Mouse (Mus musculus) skeletal muscle tissue, adult 2 months (tissue): Measurements from ENCODE around the gene Prkaa1.
A peak's percentile ranks its signal among the peaks of the same experiment; 100 is the strongest.

Source experiments
- DNase-seq: peaks from one replicate; pipeline ENCODE4 v3.0.0-alpha.2; 2012; ENCODE audit warnings: low read depth, low spot score

The Prkaa1 gene

DNA sequence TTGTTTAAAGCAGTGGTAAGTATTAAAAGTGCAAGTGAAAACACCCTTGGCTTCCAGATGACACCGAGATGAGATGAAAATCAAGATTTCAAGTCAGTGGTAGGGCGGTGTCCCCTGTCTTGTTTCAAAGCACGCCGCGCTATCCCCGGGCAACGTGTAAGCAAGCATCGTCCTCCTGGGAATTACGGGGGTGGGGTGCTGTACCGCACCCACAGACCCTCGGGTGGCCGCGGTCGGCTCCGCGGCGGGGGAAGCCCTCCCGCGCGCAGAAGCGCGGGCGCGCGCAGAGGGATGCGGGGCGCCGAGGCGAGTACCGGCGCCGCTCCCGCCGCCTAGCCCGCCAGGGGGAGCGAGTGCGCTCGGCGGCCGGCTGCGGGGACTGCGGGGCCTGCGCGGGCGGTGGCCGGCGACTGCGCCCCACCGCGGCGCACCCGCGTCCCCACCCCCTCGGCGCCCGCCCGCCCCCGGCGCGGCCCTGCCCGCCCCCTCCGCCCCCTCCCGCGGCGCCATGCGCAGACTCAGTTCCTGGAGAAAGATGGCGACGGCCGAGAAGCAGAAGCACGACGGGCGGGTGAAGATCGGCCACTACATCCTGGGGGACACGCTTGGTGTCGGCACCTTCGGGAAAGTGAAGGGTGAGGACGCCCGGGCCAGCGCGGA lies at the start of gene Prkaa1:
Gene Prkaa1, plus strand, starts transcription at position 501 of the 660 bp plus-strand sequence.
- DNase-seq, result peak; percentile 51

DNA sequence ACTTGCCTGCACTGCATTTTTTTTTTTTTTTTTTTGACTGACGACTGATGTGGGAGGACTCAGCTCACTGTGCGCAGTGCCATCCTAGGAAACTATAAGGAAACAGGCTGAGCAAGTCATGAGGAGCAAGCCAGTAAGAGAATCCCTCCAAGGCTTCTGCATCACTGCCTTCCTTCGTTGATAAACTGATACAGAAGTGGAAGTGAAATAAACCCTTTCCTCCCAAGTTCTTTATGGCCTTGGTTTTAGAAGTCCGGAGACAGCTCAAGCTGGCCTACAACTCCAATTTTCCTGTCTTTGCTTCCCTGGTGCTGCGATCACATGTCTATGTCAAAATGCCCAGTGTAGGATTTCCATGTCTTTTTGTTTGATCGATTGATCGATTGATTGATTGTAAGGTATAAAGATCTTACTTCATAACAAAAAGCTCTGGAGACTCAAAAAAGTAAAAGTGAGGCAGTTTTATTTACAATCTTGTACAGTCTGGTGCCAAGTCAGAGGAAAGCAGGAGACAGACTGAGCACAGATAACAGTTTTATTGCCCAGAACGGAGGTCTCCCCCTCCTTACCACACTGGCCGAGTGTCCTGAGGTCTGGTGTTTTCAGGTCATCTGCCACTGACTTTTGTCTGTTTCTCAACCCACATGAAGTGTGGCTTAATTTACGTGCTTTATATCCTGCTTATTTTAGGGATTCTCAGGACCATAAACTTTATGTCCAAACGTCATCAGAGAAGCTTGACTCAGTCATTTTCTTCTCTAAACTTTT lies 47.9 kb upstream of the Prkaa1 start:
- DNase-seq, result no peak

DNA sequence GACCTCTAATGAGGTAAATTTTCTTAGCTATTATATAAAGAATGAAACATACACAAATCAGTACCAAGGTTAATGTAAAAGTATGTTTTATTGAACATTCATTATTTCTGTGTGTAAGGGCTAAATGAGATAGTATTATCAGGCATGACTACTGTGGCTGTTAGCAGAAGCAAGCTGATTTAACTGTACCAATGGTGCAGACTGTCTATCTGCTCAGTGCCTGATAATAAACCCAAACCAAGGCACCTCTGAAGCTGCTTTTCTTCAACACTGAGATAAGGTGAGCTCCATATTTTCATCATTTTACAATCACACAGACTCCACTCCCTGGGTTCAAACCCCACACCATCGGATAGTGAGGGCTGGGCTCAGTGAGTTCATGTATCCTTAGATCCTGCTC lies 46.3 kb upstream of the Prkaa1 start:
- DNase-seq, result no peak

DNA sequence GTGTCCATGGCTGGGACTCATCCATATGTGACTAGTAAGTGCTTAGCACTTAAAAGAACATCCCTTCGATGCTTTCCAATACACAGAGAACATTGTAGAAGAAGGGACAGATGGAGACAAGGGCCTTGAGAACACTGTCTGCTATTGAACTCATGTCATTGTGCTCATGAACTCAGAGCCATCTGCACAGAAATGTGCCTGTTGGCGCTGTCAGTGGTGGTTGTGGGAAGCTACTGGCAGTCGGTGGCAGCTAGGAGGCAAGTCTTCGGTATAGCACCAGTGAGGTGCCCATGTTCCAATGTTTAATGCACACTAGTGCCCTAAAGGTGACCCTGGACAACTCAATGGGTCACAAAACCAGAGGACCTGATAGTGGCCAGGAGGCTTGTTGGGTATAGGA lies 41.3 kb upstream of the Prkaa1 start:
- DNase-seq, result no peak

DNA sequence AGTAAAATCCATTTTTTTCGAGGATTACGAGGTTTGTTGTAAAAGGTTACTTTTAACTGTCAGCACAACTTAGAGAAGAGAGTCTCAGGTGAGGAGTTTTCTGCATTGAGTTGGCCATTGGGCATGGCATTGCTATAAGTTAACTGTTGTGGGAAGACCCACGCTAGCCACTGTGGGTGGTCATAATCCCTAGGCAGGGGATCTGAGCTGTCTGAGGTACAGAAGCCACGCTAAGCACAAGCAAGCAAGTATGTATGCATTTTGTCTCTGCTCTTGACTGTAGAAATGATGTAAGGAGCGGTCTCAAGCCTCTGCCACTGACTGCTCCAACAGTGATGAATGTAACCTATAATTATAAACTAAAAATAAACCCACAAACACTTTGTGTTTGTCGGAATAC lies 37.8 kb upstream of the Prkaa1 start:
- DNase-seq, result no peak

DNA sequence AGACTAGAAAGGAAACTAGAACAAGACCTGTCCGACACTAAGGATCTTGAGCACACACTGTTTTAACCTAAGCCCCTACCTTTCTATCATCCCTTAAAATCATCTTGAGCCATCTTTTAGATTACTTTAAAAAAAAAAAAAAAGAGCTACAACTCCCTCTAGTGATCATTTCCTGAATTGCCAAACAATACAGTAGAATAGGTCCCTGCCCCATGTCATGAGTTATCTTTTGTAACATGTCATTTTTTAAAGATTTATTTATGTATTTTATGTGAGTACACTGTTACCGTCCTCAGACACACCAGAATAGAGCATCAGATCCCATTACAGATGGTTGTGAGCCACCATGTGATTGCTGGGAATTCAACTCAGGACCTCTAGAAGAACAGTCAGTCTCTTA lies 37.4 kb upstream of the Prkaa1 start:
- DNase-seq, result no peak

DNA sequence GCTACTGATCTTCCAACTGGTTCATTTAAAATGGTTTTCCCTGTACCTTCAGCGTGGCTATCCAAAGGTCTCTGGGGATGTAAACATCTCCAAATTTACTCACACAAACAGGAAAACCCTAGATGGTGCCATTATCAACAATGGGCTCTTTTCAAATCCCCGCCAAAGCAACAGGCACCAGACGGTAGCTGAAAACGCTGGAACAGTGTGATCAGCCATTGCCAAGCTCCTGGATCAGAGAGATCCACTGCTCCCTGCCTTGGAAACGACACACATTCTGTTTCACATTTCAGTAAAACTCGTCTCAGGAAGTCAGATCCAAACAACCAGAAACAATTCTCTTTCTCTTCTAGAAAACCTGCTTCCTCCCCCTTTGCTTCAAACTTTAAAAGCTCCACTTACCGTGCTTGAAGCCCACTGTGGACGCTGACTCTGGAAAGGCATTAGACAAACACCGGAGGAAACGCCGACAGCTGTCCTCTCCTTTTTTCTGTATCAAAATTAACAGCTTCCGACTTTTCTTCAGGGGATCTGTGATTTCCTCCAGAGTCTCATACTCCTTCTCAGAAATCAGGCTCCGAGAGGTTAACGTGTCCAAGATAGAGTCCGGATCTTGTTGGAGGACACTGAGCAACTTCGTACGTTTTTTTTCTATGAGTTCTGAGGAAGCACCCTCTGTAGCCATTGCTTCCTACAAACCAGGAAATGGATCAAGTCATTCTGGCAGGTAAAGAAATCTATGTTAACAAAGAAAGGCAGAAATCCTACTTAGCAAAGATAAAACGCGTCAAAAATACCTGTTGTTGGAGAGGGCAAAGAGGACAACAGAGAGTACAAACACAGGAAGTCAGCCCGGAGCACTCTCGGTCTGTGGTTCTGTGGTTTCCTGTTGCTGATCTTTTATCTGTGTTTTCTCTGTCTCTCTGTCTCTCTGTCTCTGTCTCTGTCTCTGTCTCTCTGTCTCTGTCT lies 35.7 kb upstream of the Prkaa1 start, which contains the start of gene Card6:
Gene Card6, minus strand, starts transcription at position 854 of the 969 bp plus-strand sequence.
- DNase-seq, result peak; percentile 16

DNA sequence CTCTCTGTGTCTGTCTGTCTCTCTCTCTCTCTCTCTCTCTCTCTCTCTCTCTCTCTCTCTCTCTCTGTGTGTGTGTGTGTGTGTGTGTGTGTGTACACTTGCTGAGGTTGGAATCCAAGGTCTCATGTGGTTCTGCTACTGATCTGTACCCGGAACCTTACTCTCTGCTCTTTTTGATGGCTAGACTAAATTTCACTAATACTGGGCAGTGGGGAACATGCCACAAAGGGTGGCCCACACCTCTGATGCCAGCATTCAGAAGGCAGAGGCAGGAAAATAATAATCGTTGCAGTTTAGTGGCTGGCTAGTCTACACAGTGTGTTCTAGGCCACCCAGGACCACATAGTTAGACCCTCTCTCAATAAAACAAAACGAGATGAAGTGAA lies 35.0 kb upstream of the Prkaa1 start:
- no peak for DNase-seq

DNA sequence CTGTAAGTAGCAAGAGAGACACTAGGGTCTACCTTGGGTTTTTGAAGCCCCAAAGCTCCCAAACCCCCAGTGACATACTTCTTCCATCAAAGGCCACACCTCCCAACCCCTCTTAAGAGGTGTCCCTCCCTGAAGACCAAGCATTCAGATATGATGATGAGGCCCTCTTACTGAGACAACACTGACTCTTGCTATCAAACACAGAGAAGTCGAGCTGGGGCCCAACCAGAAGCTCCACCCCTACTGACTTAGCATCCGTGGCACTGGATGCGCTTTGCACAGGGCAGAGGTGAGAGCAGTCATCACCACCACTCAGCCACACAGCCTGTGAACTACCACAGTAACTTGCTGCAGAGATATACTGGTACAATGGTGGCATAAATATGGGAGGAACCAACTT lies 31.0 kb upstream of the Prkaa1 start:
- no peak for DNase-seq

DNA sequence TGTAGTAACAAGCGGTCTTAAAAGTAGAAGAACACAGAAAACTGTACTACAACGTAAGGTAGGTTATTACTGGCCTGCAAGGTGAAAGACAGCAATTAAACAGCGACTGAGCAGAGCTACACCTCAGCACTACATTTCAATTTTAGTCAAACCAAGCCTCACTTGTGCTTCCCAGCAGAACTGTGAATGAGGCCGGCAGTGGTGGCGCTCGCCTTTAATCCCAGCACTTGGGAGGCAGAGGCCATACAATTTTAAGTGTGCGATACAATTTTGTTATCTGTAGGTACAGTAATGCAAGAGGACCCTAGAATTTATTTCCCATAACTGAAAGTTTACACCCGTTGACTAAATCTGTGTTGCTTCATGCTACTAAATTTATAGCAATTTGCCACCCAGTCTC lies 28.5 kb upstream of the Prkaa1 start:
- DNase-seq, result no peak

DNA sequence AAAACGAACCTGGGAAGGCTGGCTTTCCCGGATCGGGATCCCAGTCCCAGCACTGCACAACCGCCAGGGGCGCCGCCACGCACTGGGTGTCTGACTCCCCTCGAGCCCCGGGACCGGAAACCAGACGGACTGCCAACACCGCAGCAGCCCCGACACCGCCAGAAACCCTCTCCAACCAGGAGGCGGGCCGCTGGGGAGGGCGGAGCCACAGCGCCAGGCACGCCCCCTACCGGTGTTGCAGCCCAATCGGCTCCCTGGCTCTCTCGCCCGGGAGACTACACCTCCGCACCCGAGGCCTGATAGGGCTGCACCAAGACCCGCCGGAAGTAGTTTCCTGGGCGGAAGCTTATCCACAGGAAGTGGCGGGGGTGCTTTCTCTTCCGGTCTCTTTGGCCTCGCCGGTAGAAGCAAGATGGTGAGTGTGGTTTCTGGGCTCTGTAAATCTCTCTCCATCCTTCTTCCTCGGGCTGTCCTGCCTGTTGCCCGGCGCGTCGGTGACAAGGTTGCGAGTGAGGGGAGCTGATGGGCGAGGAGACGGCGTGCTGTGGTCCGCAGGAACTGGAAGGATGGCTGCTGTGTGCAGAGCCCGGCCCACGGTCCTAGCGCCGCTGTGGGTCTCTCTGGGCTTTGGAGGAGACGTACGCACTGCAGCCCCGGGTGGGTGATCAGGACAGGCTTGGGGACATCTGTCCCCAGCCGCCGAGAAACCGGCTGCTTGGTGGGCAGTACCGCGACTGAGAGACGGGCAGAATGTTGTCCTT lies 27.2 kb upstream of the Prkaa1 start, which contains the start of gene Rpl37:
Gene Rpl37, plus strand, starts transcription at position 376 of the 761 bp plus-strand sequence.
- peak; percentile 98 for DNase-seq

DNA sequence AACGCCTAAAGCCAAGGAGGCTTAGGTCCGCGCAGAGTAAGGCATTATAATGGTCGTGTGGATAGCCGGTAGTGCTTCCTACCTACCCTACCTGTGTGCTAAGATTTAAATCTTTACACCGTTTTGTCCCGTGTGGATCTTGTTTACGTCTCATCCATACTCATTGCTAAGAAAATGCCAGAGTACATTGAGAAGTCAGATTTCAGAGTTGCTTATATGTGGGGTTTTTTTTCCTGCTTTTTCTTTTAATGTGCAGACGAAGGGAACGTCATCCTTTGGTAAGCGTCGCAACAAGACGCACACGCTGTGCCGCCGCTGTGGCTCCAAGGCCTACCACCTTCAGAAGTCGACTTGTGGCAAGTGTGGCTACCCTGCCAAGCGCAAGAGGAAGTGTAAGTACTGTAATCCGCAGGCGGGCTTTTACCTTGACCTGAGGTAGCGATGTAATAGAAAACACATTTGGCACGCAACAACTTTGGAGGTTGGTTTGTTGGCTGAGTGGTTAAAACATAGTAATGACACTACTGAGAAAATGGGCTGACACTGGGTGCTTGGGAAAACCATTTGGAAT lies 26.5 kb upstream of the Prkaa1 start:
- no peak for DNase-seq

DNA sequence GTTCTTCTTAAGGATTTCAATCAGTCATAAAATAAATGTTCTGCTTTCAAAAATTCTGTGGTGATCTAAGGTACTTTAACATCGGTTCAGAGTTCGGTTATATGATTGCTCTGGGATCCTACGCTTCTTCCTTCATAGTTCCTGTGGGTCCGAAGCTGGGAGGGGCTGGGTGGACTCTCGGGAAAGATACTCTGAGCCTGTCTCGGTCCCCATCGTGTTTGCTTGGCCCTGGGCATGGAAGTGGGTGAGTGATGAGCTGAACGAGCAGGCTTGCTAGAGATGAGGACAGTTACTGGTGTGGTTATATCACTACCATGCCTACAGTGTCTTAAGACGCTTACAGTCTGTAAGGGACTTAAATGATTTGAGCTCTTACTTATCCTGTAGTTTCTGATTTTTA lies 25.0 kb upstream of the Prkaa1 start:
- no peak for DNase-seq

DNA sequence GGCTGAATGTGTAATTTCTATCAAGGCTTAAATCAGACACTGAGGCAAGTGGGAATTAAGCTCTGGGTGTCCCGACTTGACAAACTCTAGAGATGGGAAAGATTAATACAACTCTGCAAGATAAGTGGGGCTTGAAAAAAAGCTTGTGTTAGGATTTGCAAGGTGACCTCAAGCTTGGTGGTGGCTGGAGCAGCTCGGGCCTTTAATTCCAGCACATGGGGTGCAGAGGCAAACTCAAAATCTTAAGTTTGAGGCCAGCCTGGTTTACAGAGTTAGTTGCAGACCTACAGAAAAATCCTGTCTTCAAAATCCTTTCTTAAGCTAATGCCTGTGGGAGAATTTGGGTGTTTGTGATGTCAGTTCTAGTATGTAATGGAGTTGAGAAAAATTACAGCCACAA lies 24.5 kb upstream of the Prkaa1 start:
- DNase-seq, result no peak

DNA sequence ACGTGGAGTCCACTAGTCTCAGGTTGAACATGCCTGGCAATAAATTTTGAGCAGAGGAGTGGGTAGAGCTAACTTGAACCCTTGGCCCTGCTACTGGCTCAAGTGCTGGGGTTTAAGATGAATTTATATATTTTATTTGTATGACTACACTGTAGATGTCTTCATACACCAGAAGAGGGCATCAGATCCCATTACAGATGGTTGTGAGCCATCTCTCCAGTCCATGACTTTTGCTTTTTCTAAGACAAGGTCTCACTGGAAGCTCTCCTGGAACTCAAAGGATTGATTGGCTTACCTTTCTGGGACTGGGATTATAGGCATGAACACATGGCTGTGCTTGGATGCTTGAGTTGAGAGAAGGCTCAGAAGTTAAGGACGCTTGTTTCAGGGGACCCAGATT lies 24.0 kb upstream of the Prkaa1 start:
- no peak for DNase-seq

DNA sequence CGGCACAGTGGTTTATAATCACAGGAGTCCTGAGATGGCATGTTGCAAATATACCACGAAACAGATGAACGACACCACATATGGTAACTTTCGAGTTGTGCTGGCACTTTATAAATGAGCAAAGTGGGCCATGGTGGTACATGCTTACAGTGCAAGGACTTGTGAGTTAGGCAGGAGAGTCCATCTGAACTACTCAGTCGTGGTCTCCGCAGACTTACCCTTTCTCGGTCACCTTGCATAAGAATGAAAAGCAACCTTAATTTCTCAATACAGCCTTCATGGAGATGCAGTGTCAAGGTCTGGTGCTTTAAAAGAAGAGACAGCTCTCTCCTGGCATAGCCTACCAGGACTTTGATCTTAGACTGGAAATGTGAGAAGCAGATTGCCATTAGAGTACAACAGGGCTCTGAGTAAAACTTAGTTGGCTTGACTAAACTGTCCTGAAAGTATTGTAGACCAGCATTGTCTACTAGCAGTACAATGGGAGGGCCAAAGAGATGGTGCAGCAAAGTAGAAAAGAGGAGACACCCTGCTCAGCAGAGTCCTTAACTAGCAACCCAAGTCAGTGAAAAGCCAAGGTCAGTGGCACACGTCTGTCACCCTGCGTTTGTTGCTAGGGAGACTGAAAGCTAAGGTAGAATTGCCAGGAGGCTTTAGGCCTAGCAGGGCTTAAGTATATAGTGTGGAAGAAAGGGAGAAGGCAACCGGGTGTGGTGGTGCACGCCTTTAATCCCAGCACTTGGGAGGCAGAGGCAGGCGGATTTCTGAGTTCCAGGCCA lies 21.9 kb upstream of the Prkaa1 start:
- DNase-seq, result no peak

DNA sequence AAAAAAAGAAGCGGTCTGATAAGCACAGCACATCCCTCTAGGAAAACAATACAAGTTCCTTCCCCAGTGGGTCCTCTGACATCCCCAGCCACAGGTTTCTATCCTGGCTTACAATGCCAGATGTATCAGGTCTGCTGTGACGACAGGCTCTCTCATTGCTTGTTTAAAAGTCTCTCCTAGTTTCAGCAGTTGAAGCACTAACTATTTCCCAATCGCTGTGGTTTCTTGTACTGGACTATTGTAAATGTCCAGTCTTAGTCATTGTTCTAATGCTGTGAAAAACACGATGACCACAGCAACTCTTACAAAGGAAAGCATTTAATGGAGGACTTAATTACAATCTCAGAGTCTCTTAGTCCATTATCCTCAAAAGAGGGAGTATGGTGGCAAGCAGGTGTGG lies 17.2 kb upstream of the Prkaa1 start:
- DNase-seq, result no peak

DNA sequence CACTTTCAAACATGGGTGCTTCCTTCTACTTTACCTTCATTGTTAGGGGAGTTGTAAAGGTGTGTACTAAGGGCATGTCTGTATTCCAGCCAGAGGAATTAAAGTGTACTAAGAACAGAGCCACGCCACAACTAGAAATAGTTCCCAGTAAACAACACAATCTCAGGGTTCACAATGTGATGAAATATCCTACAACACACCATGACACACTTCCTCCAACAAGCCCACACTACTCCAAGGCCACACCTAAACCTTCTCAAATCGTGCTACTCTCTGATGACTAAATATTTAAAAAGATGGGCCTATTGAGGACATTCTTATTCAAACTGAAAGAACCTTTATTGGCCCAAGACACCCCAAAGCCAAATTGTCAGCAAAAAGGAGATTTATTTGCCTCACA lies 16.2 kb upstream of the Prkaa1 start:
- DNase-seq, result no peak

DNA sequence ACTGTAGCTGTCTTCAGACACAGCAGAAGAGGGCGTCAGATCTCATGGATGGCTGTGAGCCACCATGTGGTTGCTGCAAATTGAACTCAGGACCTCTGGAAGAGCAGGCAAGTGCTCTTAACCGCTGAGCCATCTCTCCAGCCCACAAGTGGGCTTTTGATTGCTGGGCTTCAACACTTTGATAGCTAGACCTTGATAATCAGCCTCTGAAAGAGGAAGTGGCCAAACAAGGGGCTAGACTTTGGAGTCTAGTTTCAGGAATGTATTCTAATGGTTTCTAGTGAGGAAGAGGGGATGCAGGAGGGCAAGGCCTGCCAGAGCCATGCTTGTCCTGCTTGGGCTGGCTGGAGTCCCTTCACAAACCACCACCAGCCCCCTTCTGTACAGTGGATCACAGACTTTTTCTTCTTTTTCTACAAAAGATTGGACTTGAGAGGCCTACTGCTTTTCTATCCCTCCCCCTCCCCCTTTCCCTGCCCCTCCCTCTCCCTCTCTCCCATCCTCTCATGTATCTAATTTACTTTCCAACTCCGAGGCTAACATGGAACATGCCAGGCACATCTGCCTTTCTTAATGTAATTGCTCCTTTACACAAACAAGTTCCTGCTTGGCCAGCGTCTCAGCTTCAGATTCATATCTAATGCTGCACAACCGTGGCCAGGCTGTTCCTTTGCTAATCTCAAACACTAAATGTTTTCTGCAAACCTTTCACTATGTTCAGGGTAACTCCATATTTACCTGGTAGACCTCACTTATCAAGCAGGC lies 15.3 kb upstream of the Prkaa1 start:
- DNase-seq, result no peak
